Mouse (Mus musculus) hindbrain, embryonic 11.5 days (tissue): ENCODE results near the gene Asphd2. TPM values are rescaled to one million over a fixed set of nuclear protein-coding genes. Genes with fewer than 3 reads are reported as not detected.

Experiments used
- ATAC-seq: fragments of 200-750 bp; cut with Nextera tagmentation; 2 replicates; pipeline ENCODE4 v1.8.0; 2017; ENCODE audit warnings: mild to moderate bottlenecking, moderate TSS enrichment, moderate library complexity; ENCODE audit not compliant: low FRiP score
- DNase-seq: peaks from one replicate; pipeline ENCODE4 v3.0.0-alpha.2; 2015; ENCODE audit warnings: low spot score
- H3K27ac ChIP-seq: fragments of 300-500 bp; sonication (generic); 2 replicates; pipeline ENCODE4 v1.5.1; 2014; ENCODE audit warnings: mild to moderate bottlenecking, low read depth, low read length
- H3K27me3 ChIP-seq: fragments of 300-500 bp; sonication (generic); 2 replicates; pipeline ENCODE4 v1.6.1; 2014; ENCODE audit warnings: mild to moderate bottlenecking, low read length, moderate library complexity, mixed read lengths; ENCODE audit not compliant: control insufficient read depth, insufficient read depth
- H3K36me3 ChIP-seq: fragments of 300-500 bp; sonication (generic); 2 replicates; pipeline ENCODE4 v1.6.1; 2014; ENCODE audit warnings: mild to moderate bottlenecking, low read length, moderate library complexity, mixed read lengths; ENCODE audit not compliant: control insufficient read depth, insufficient read depth
- H3K4me1 ChIP-seq: fragments of 300-500 bp; sonication (generic); replicated peaks from 2 replicates; pipeline ENCODE4 v1.6.1; 2014; ENCODE audit warnings: low read length, mixed read lengths; ENCODE audit not compliant: control insufficient read depth, insufficient read depth
- H3K4me2 ChIP-seq: fragments of 300-500 bp; sonication (generic); replicated peaks from 2 replicates; pipeline ENCODE4 v1.6.1; 2014; ENCODE audit warnings: mild to moderate bottlenecking, low read depth, low read length
- H3K4me3 ChIP-seq: fragments of 300-500 bp; sonication (generic); 2 replicates; pipeline ENCODE4 v1.5.1; 2014; ENCODE audit warnings: low read depth, low read length
- H3K9ac ChIP-seq: fragments of 300-500 bp; sonication (generic); 2 replicates; pipeline ENCODE4 v1.6.1; 2014; ENCODE audit warnings: low read depth, low read length
- H3K9me3 ChIP-seq: fragments of 300-500 bp; sonication (generic); 2 replicates; pipeline ENCODE4 v1.6.1; 2016; ENCODE audit warnings: low read length; ENCODE audit not compliant: control insufficient read depth
- WGBS: fragments of 180-500 bp; shearing (Covaris S2); extraction: QIAGEN DNeasy Blood & Tissue Kit; methylation state at CpG from one replicate; pipeline ENCODE4 v1.1.7; 2014; 5-methylcytosine and 5-hydroxymethylcytosine counted together
- polyA plus RNA-seq: library from polyadenylated mRNA; unstranded; fragments of >200 nt; fragmentation: Nextera tagmentation; extraction: Ambion mirVana; gene quantifications from 2 replicates; pipeline ENCODE4 v1.2.1, GENCODE M21; 2014

Asphd2 gene
- polyA plus RNA-seq, 1 experiment from 2014 or later, result 26.0 TPM

DNA sequence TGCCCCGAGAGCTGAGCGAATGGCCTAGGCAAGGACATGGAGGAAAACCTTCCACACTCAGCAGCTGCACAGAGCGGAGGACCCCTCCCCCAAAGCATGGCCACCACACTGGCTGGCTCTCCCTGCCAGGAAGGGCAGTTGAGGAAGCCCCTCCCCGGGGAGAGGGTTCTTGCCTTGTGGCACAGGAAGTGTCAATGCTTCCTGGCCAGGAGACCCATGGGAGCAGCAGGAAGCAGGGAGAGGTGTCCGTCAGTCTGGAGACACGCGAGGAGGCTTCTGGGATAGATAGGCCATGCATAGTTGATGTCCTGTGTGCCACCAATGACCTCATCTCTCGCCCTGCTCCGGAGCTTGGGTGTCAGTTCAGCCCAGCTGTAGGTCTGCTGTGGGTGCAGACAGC lies 38.3 kb downstream of the Asphd2 start:
- no peaks in the 10 kb centered on the region for H3K27me3 ChIP-seq
- no peak overlapping the region for H3K9ac ChIP-seq
- DNase-seq, result no peak
- no peak overlapping the region for H3K4me3 ChIP-seq
- H3K4me1 ChIP-seq, result no peaks in the 10 kb centered on the region
- no peak for ATAC-seq
- H3K27ac ChIP-seq, result no peak overlapping the region
- H3K9me3 ChIP-seq, result no peaks in the 10 kb centered on the region
- no peak overlapping the region for H3K4me2 ChIP-seq
- H3K36me3 ChIP-seq, result no peaks in the 10 kb centered on the region
- 84% methylated on average over 9 of the region's 9 CpGs for WGBS

DNA sequence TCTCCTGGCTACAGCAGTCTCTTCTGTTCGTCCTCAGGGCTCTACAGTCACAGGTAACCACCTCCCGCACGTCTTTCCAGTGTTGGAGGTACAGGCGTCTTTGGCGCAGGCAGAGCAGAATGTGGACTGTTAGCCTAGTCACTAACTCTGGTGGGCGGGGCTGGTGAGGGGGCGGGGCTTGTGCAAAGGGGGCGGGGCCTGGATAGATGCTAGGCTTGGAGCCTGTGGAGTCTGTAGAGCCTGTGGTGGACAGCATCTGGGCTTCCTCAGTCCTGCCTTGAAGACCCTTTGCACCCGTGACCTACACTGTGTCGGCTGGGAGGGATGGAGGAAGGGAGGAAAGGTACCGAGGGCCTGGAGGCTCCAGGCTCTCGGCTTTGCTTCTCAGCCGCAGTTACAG lies 38.8 kb downstream of the Asphd2 start, which contains the start of gene Gm6583:
Gm6583 (minus strand) TSS at position 124 of the 400 bp plus-strand sequence.
- no peak within 1 kb of the TSS for H3K4me2 ChIP-seq
- DNase-seq (no peak), ATAC-seq (no peak)
- no peak within 1 kb of the TSS for H3K4me3 ChIP-seq
- H3K9ac ChIP-seq, result no peak within 1 kb of the TSS
- H3K9me3 ChIP-seq, result no peaks in the 10 kb centered on the region
- no peaks in the 10 kb centered on the region for H3K36me3 ChIP-seq
- no peak within 1 kb of the TSS for H3K27ac ChIP-seq
- H3K4me1 ChIP-seq, result no peaks in the 10 kb centered on the region
- H3K27me3 ChIP-seq, result no peaks in the 10 kb centered on the region
- 63% methylated on average over 13 of the region's 13 CpGs for WGBS

DNA sequence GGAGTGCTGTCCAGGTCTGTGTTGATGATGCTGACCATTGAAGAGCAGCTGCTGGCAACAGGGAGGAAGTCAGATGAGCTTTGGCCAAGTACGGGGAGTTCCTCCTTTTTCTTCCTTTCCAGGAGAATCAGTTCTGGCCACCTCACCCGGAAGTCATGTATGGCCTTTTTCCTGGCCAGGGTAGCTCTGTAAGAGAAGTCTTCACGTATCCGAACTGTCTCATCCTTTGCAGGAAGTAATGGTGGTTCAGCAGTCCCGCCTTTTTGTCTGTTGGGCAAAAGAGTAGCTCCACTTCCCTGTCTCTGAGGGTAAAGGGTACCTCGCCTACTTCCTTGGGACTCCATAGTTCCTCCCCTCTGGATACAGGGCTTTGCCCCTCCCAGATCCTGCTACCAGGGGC lies 39.2 kb downstream of the Asphd2 start:
- no peak for DNase-seq
- Histone ChIP-seq H3K9me3 (no peaks in the 10 kb centered on the region), H3K4me3 (no peak overlapping the region), H3K9ac (no peak overlapping the region), H3K4me2 (no peak overlapping the region), H3K27me3 (no peaks in the 10 kb centered on the region), H3K4me1 (no peaks in the 10 kb centered on the region), H3K36me3 (no peaks in the 10 kb centered on the region), H3K27ac (no peak overlapping the region)
- no peak for ATAC-seq
- 89% methylated on average over 6 of the region's 6 CpGs for WGBS

DNA sequence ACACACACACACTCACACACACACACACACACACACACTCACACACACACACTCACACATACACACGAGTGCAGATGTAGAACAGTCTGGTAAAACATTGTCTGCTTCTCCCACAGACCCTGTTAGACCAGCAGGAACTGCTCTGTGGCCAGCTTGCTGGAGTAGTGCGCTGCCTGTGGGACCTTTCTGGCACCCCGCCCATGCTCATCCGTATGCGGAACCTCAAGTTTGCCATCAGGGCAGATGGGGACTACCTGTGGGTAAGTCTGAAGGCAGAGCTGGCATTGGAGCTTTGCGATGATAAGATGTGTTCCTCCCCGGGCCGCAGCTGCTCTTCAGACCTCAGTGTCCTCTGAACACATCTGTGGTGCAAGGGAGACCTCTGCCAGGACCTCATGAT lies 45.5 kb downstream of the Asphd2 start:
- Histone ChIP-seq H3K4me3 (no peak overlapping the region), H3K4me2 (no peak overlapping the region), H3K27ac (no peak overlapping the region), H3K9me3 (no peaks in the 10 kb centered on the region), H3K4me1 (no peaks in the 10 kb centered on the region), H3K27me3 (no peaks in the 10 kb centered on the region), H3K9ac (no peak overlapping the region), H3K36me3 (0 out of 2 replicates have a peak, but pooled peaks cover 2% of the 10 kb centered on the region)
- 92% methylated on average over 8 of the region's 8 CpGs for WGBS
- no peak for ATAC-seq
- no peak for DNase-seq

DNA sequence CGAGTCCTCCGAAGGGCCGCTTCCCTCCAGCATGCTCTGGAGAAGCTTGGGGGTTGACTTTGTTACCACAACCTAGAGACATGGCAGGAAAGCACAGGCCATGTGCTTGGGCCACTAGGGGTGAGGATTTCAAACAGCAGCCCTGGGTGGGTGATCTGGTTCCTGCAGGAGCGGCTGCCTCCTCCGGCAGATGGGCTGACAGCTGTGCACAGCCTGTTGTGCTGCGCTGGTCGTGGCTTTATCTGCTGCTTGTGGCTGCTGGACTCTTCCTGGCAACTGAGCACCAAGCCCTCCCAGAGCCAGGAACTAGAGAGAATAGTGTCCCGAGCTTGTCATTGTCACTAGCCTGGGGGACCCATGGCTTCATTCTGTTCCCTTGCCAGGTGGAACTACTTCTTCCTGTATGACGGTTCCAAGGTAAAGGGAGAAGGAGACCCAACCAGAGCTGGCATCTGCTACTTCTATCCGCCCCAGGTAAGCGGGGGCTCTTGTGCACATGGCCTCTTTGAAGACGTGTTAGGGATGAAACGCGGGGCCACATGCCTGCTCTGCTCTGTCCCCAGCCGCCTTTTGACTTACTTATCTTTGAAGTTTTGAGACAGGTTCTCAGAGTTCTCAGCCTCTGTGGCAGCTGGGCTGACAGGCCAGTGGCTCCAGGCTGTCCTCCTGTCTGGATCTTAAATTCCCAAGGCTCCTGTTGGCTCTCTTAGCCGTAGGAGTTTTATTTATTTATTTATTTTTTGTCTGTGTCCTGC lies 48.3 kb downstream of the Asphd2 start:
- H3K27me3 ChIP-seq, result no peaks in the 10 kb centered on the region
- H3K9ac ChIP-seq, result no peak overlapping the region
- 85% methylated on average over 16 of the region's 16 CpGs for WGBS

DNA sequence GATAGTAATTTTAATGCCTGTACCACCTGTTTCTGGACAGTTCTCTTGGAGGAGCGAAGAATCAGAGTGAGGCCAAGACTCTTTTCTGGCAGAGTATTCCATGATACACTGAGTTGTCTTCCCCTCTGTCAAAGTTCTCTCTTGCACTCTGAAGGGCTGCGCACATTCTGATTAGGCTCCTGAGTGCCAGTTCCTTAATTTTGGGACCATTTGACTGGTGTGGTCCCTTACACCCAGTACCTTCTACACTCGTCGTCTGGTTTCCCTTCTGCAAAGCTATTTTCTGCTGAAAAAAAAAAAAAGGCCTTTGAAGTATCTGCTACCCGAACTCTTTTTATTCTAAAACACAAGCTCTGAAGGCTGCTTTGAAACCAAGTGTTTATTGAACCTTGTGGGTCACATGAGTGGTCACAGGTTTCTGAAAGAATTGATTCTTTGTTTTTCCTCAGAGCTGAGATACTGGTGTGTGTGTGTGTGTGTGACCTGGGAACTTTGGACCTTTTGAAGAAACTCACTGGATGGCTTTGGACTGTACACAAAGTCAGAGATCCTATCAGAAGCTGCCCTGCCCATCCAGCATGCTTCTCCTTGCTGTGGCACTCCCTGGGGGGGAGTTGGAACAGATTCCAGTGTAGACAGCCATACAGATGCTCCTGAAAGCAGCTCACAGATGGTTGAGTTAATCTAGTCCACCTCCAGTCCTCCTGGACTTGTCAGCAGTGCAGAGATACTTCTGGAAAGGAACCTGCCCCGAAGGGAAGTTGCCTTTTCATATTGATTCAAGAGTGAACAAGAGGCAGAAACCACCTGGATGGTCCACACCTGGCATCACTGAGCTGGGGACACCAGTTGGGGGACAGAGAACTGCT lies 50.3 kb downstream of the Asphd2 start:
- H3K4me1 ChIP-seq, result peaks cover 8% of the 10 kb centered on the region
- no peak overlapping the region for H3K27ac ChIP-seq
- no peaks in the 10 kb centered on the region for H3K27me3 ChIP-seq
- 81% methylated on average over 6 of the region's 6 CpGs for WGBS
- H3K9me3 ChIP-seq, result no peaks in the 10 kb centered on the region
- H3K4me2 ChIP-seq, result no peak overlapping the region
- no peaks in the 10 kb centered on the region for H3K36me3 ChIP-seq
- no peak overlapping the region for H3K4me3 ChIP-seq
- no peak for ATAC-seq
- H3K9ac ChIP-seq, result no peak overlapping the region
- DNase-seq, result no peak

More for the DNA sequence above, 48.3 kb downstream of the Asphd2 start:
- no peak for ATAC-seq
- DNase-seq, result no peak
- Histone ChIP-seq H3K36me3 (0 out of 2 replicates have a peak, but pooled peaks cover 2% of the 10 kb centered on the region), H3K4me2 (no peak overlapping the region), H3K4me1 (peaks cover 8% of the 10 kb centered on the region), H3K27ac (no peak overlapping the region), H3K4me3 (no peak overlapping the region), H3K9me3 (no peaks in the 10 kb centered on the region)

DNA sequence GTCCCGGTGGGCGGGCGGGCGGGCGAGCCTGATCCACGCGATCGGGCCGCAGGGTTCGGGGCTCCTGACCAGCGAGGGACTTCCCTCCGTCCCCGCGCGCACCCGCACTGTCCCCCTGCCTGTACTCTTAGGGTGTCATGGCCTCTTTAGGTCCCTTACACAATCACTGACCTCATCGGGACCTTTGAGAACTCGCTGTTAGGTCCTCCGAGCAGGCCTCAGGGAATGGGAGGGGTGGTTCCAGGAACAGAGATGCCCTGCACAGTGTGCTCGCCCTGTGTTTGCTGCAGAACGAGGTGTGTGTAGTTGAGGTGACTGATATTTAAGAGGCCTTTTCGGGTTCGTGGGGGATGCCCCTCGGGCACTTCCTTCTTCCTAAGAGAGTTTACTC lies 51.5 kb downstream of the Asphd2 start:
- H3K36me3 ChIP-seq, result 0 out of 2 replicates have a peak, but pooled peaks cover 2% of the 10 kb centered on the region
- no peaks in the 10 kb centered on the region for H3K9me3 ChIP-seq
- H3K4me2 ChIP-seq, result peak overlapping the region; percentile 73
- DNase-seq (peak; percentile 61), ATAC-seq (peak; percentile 75)
- no peak overlapping the region for H3K27ac ChIP-seq
- H3K4me1 ChIP-seq, result peaks cover 8% of the 10 kb centered on the region
- WGBS, result 2% methylated on average over 24 of the region's 24 CpGs
- no peaks in the 10 kb centered on the region for H3K27me3 ChIP-seq
- peak overlapping the region; percentile 67 for H3K9ac ChIP-seq
- peak overlapping the region; percentile 90 for H3K4me3 ChIP-seq

DNA sequence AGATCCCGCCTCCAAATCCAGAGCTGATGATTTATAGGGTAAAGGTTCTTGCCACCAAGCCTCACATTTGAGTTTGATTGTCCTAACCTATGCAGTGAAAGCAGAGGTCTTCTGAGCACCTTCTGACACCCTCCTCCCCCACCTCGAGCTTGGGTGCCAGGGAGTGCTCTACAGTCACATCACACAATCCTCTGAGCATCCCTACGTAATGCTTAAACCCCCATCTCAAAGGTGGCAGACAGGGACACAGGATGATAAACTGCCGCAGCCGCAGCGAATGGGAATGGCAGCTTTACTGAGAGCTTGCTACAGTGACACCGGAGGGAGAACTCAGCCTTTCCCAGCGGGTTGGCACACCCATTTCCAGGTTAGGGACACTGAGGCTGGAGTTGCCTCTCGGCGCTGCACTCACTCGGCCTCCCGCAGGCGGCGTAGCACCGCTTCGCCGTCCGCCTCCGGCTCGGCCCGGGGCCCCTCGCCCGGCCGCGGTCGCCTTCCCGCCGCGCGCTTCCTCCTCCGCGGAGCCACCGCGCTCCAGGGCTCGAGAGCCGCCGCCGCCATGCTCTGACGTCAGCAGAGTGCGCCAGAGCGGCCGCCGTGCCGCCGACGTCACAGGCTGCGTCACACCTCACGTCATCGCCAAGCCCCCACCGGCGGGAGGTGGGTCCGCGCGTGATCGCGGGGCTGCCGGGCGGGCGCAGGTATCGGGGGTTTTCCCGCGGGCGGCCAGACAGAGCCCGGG lies 52.0 kb downstream of the Asphd2 start, which contains the start of the genes Srrd and Hps4:
Srrd (minus strand) TSS at position 578 of the 742 bp plus-strand sequence.
Hps4 (plus strand) TSS at position 621 of the 742 bp plus-strand sequence.
- peak; percentile 59; the same call in 1 of the 2 replicates for ATAC-seq
- peak within 1 kb of the TSS; percentile 90 for H3K4me3 ChIP-seq
- WGBS, result 3% methylated on average over 44 of the region's 64 CpGs
- H3K4me2 ChIP-seq, result peak within 1 kb of the TSS; percentile 73
- H3K36me3 ChIP-seq, result peaks cover 2% of the 10 kb centered on the region; the same call in 1 of the 2 replicates
- H3K9me3 ChIP-seq, result no peaks in the 10 kb centered on the region
- no peak within 1 kb of the TSS for H3K27ac ChIP-seq
- H3K9ac ChIP-seq, result peak within 1 kb of the TSS; percentile 67
- H3K27me3 ChIP-seq, result no peaks in the 10 kb centered on the region
- peaks cover 8% of the 10 kb centered on the region for H3K4me1 ChIP-seq
- peak; percentile 91 for DNase-seq
